Mouse (Mus musculus) forebrain, embryonic 11.5 days (tissue): Measurements from ENCODE around the gene Ndufa7. TPM values are rescaled to one million over a fixed set of nuclear protein-coding genes. Genes with fewer than 3 reads are reported as not detected.

Experiments
- ATAC-seq: fragments of 200-750 bp; cut with Nextera tagmentation; replicated peaks from 2 replicates; pipeline ENCODE4 v1.8.0; 2017; ENCODE audit warnings: moderate TSS enrichment; ENCODE audit not compliant: low FRiP score
- DNase-seq: peaks from one replicate; pipeline ENCODE4 v3.0.0-alpha.2; 2017; ENCODE audit warnings: low spot score
- H3K27ac ChIP-seq: fragments of 300-500 bp; sonication (generic); 2 replicates; pipeline ENCODE4 v1.5.1; 2014; ENCODE audit warnings: low read depth, low read length
- H3K27me3 ChIP-seq: fragments of 300-500 bp; sonication (generic); 2 replicates; pipeline ENCODE4 v1.6.1; 2014; ENCODE audit warnings: mild to moderate bottlenecking, low read length, mixed read lengths; ENCODE audit not compliant: control insufficient read depth, insufficient read depth
- H3K36me3 ChIP-seq: fragments of 300-500 bp; sonication (generic); 2 replicates; pipeline ENCODE4 v1.6.1; 2014; ENCODE audit warnings: mild to moderate bottlenecking, low read length, moderate library complexity, mixed read lengths; ENCODE audit not compliant: control insufficient read depth, insufficient read depth
- H3K4me1 ChIP-seq: fragments of 300-500 bp; sonication (generic); replicated peaks from 2 replicates; pipeline ENCODE4 v1.6.1; 2014; ENCODE audit warnings: low read length, mixed read lengths; ENCODE audit not compliant: control insufficient read depth, insufficient read depth
- H3K4me2 ChIP-seq: fragments of 300-500 bp; sonication (generic); 2 replicates; pipeline ENCODE4 v1.6.1; 2014; ENCODE audit warnings: low read depth, mild to moderate bottlenecking, low read length, moderate library complexity, mixed read lengths; ENCODE audit not compliant: severe bottlenecking
- H3K4me3 ChIP-seq: fragments of 300-500 bp; sonication (generic); 2 replicates; pipeline ENCODE4 v1.5.1; 2014; ENCODE audit warnings: low read depth, low read length
- H3K9ac ChIP-seq: fragments of 300-500 bp; sonication (generic); 2 replicates; pipeline ENCODE4 v1.6.1; 2014; ENCODE audit warnings: low read length
- H3K9me3 ChIP-seq: fragments of 300-500 bp; sonication (generic); 2 replicates; pipeline ENCODE4 v1.6.1; 2016; ENCODE audit warnings: low read length, mixed read lengths; ENCODE audit not compliant: control insufficient read depth
- WGBS: fragments of 180-500 bp; shearing (Covaris S2); extraction: QIAGEN DNeasy Blood & Tissue Kit; methylation state at CpG from one replicate; pipeline ENCODE4 v1.1.7; 2014; 5-methylcytosine and 5-hydroxymethylcytosine counted together
- polyA plus RNA-seq: library from polyadenylated mRNA; unstranded; fragments of >200 nt; fragmentation: Nextera tagmentation; extraction: Ambion mirVana; gene quantifications from 2 replicates; pipeline ENCODE4 v1.2.1, GENCODE M21; 2014

Ndufa7 gene
- polyA plus RNA-seq, 1 experiment from 2014 or later: 374 TPM

DNA sequence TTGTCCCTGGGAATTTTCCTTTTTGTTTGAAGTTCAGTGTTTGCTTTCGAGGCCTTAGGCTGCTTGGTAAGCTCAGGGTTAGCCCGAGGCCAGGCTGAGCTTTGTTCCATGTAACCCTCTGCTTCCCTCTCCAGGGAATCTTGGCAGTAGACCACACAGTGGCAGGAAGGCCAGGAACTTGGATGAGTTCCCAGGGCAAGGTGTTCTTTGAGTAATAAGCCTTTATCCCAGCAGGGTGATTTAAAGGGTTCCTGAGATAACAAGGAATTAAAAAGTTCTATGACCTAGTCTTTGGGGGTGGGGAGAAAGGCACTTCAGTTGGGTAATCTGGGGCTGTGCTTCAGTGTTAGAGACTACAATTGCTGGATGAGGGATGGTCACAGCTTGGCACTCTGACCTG is 4.5 kb downstream of the Ndufa7 start:
- ATAC-seq (no peak), DNase-seq (no peak)
- Histone ChIP-seq H3K27me3 (no peaks in the 10 kb centered on the region), H3K36me3 (peaks cover 4% of the 10 kb centered on the region), H3K4me1 (peaks cover 8% of the 10 kb centered on the region; the same call in 1 of the 2 replicates), H3K9me3 (no peaks in the 10 kb centered on the region), H3K9ac (no peak overlapping the region), H3K4me3 (no peak overlapping the region), H3K27ac (no peak overlapping the region), H3K4me2 (no peak overlapping the region)
- WGBS: 61% methylated on average over 2 of the region's 2 CpGs

DNA sequence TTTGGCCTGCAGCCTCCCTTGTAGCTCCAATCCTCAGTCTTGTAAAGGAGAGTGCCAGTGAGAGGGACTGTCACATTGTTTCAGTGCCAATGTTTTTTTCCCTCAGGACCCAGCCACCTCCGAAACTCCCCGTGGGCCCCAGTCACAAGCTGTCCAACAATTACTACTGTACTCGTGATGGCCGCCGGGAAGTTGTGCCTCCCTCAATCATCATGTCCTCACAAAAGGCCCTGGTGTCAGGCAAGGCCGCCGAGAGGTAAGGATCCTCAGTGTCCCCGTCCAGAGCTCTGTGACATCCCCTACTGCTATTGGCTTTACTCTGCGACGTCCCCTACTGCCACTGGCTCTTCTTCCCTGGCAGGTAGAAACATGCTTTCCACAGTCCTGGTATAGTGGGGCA is 5.2 kb downstream of the Ndufa7 start:
- H3K27me3 ChIP-seq: no peaks in the 10 kb centered on the region
- no peak for ATAC-seq

DNA sequence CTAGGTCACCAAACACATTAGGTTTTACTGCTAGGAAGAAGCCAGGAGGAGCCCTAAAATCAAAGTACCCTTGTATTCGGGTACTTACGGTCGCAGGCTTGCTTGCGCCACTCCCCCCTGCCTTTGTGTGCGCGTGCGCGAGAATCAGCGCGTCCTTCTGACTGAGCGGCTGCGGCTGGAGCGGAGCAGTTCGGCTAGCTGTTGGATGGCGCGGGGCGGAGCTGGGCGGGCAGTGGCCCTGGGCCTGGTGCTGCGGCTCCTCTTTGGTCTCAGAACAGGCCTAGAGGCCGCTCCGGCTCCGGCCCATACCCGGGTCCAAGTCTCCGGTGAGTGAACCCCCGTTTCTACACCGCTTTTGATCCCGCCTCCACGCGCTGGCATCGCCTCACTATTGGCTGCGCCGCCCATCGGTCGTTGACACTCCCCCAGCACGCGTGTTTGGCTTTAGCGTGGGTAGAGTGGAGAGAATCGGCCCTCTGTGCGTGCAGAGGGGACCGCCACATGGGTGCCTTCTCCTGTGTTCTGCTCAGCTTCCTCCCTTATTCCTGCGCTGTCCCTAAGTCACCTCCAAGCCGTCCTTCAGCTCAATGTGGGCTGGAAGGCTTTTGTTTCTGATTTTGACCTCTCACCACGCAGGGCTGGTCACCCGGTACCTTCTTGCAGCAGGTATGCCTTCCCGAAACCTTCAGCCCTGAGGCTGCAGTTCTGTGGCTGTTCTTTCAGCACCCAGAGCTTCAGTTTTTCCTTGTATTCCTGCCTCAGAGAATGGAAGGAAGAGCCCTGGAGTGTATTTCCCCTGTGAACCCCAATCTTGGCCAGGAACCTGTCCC is 18.8 kb downstream of the Ndufa7 start, which contains the start of gene Cd320:
Gene Cd320, plus strand, starts transcription at position 126 of the 830 bp plus-strand sequence.
- H3K4me2 ChIP-seq: peak within 1 kb of the TSS; percentile 73
- no peak within 1 kb of the TSS for H3K27ac ChIP-seq
- WGBS: under 1% methylated on average over 41 of the region's 45 CpGs
- H3K36me3 ChIP-seq: no peaks in the 10 kb centered on the region; the same call in 1 of the 2 replicates
- no peaks in the 10 kb centered on the region for H3K4me1 ChIP-seq
- H3K4me3 ChIP-seq: peak within 1 kb of the TSS; percentile 86
- ATAC-seq: peak; percentile 89
- DNase-seq: peak; percentile 95
- H3K9me3 ChIP-seq: no peaks in the 10 kb centered on the region
- H3K27me3 ChIP-seq: no peaks in the 10 kb centered on the region
- peak within 1 kb of the TSS; percentile 79 for H3K9ac ChIP-seq

More for the DNA sequence above, 5.2 kb downstream of the Ndufa7 start:
- no peak overlapping the region for H3K9ac ChIP-seq
- H3K9me3 ChIP-seq: no peaks in the 10 kb centered on the region
- DNase-seq: no peak
- peaks cover 8% of the 10 kb centered on the region; the same call in 1 of the 2 replicates for H3K4me1 ChIP-seq
- H3K27ac ChIP-seq: no peak overlapping the region
- WGBS: 92% methylated on average over 10 of the region's 10 CpGs
- H3K36me3 ChIP-seq: peaks cover 4% of the 10 kb centered on the region
- H3K4me2 ChIP-seq: no peak overlapping the region
- no peak overlapping the region for H3K4me3 ChIP-seq

DNA sequence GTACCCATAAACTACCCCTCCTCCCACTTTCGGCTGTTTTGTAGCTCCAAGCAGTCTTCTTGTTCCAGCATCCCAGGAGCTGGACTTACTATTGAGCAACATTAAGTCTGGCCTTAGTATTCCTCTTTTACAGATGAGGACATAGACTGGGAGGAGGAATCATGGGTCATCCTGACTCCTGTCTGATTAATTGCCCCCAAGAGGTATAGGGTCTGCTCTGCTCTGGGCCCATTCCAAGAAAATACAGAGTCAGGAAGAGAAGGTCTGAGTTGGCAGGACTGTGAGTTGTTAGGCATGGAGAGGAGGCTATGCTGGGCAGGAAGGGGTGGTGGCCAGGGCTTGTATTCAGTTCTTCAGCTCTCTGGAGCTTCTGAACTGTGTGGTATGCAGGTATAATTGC is 19.8 kb downstream of the Ndufa7 start:
- Histone ChIP-seq H3K9ac (peak overlapping the region; percentile 79; the same call in 1 of the 2 replicates), H3K27me3 (no peaks in the 10 kb centered on the region), H3K4me1 (no peaks in the 10 kb centered on the region), H3K4me2 (peak overlapping the region; percentile 73; the same call in 1 of the 2 replicates), H3K27ac (no peak overlapping the region), H3K4me3 (no peak overlapping the region; the same call in 1 of the 2 replicates), H3K36me3 (no peaks in the 10 kb centered on the region), H3K9me3 (no peaks in the 10 kb centered on the region)
- WGBS: 89% methylated on average over 1 of the region's 1 CpGs
- ATAC-seq (no peak), DNase-seq (peak; percentile 33)

DNA sequence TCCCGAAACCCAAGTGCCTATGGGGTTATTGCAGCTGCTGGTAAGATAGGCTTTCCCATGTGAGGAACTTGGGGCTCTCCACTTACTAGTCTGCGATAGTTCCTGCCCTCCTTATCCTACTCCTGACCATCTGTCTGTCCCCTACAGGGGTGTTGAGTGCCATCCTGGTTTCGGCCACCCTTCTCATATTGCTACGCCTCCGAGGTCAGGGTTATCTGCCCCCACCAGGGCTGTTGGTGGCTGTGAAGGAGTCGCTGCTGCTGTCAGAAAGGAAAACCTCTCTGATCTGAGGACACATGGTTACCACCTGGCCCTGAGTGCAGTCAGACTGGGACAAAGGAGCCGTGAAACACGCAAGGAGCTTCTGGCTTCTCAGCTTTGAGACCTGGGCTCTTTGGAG is 23.8 kb downstream of the Ndufa7 start:
- Histone ChIP-seq H3K4me2 (no peak overlapping the region), H3K9ac (no peak overlapping the region), H3K4me1 (no peaks in the 10 kb centered on the region), H3K36me3 (no peaks in the 10 kb centered on the region), H3K27ac (no peak overlapping the region), H3K9me3 (no peaks in the 10 kb centered on the region), H3K4me3 (no peak overlapping the region), H3K27me3 (no peaks in the 10 kb centered on the region)
- WGBS: 93% methylated on average over 8 of the region's 8 CpGs
- DNase-seq (peak; percentile 44), ATAC-seq (no peak)

DNA sequence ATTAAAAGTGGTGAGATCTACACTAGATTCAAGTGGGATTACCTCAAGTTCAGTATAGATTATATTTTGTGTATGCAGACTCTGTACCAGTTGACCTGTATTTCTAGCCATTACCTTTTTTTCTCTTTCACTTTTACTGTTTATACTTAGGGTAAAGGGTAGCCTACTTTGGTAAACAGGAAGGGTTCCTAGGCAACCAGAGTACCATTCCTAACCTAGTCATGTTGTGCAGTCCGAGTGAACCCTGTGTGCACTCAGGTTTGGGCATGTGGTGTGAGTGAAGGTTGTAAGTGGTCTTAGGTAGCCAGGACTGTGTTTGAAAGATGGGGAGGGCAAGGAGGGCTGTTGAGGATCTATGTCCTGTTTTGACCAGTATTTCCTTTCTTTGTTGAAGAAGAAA is 27.0 kb downstream of the Ndufa7 start:
- Histone ChIP-seq H3K27ac (no peak overlapping the region), H3K27me3 (no peaks in the 10 kb centered on the region), H3K4me3 (no peak overlapping the region), H3K36me3 (no peaks in the 10 kb centered on the region), H3K9me3 (no peaks in the 10 kb centered on the region), H3K9ac (no peak overlapping the region), H3K4me1 (no peaks in the 10 kb centered on the region), H3K4me2 (no peak overlapping the region)
- 88% methylated on average over 1 of the region's 1 CpGs for WGBS
- no peak for DNase-seq
- ATAC-seq: no peak

DNA sequence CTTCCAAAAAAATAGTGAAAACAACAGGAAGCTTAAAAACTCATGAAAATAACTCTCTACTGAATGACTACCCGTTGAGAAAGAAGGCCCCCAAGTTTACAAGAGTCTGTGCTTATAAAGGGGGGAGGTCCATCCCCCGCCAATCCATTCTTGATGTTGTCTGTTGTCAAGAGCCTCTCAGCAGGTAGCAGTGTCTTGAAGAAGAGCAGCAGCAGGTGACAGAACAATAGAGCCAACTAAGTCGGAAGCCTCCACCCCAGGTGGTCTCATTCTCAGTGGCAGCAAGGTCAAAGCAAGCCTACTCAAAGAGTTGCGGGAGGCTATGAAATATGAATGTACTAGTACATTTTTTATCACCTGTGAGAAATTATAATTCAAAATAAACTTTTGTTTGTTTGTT is 33.4 kb downstream of the Ndufa7 start:
- Histone ChIP-seq H3K9me3 (no peaks in the 10 kb centered on the region), H3K4me2 (no peak overlapping the region), H3K4me3 (no peak overlapping the region), H3K9ac (no peak overlapping the region), H3K4me1 (no peaks in the 10 kb centered on the region), H3K27me3 (no peaks in the 10 kb centered on the region), H3K36me3 (no peaks in the 10 kb centered on the region), H3K27ac (no peak overlapping the region)
- 77% methylated on average over 4 of the region's 4 CpGs for WGBS
- ATAC-seq: no peak
- DNase-seq: no peak

DNA sequence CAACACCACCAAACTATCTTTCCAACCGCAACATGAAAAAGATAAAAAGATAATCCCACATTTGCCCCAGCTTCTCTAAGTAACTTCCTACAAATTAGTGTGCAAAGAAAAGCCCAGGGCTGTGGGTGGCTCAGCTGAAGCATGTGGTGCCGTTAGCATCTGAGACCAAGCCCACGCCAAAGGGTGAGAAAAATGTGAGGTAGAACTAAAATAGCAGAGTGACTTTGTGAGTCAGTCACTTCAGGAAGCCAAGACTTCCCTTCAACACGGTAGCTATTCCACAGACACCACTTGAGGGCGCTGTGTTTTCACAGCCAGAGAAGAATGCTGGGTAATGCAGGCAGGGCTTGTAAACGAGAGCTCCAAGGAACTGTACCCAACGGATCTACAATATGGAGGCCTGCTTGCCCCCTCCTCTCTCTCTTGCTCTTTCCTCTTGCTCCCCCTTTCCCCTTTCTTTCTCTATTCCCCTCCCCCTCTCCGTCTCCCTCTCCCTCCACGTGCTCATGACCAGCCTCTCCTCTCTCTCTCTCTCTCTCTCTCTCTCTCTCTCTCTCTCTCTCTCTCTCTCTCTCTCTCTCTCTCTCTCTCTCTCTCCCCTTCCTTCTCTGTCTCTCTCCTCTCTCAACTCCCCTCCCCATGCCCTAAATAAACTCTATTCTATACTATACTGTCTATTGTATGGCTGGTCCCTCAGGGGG is 41.1 kb downstream of the Ndufa7 start:
- Histone ChIP-seq H3K9ac (no peak overlapping the region), H3K4me1 (no peaks in the 10 kb centered on the region), H3K4me3 (no peak overlapping the region), H3K36me3 (no peaks in the 10 kb centered on the region), H3K4me2 (no peak overlapping the region), H3K27ac (no peak overlapping the region), H3K9me3 (no peaks in the 10 kb centered on the region), H3K27me3 (no peaks in the 10 kb centered on the region)
- WGBS: 44% methylated on average over 9 of the region's 9 CpGs
- DNase-seq (no peak), ATAC-seq (no peak)
